Mouse (Mus musculus): ENCODE data around the gene Gm21294. TPM values are rescaled to one million over a fixed set of nuclear protein-coding genes. Genes with fewer than 3 reads are reported as not detected.
"Not testable (repeated sequence)": the region's sequence is repeated elsewhere in the genome, so short reads cannot be mapped to it uniquely, and the experiment has no call there.

Gm21294 gene
- polyA plus RNA-seq (2016; fragmentation: Nextera tagmentation; extraction: Ambion mirVana), result not detected in 2 replicates

DNA sequence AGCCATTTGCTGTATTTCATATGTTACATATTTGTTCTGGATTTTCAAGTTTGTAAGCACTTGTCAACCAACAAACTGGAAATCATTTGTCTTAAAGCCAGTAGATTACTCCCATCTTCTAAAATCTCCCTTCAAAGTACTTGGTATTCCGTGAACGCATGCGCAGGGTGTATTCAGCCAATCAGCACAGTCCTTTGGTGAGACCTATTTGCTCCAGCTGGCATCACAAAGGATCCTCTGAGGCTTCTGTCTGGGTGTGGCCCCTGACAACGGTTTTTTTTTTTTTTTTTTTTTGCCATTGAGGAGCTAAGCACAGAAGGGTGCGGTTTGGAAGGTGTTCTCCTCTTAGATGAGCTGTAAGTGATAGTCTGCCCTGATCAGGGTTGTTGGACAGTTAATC lies at the start of gene Gm21294:
Gene Gm21294 (plus strand): TSS at position 301 of the 400 bp plus-strand sequence.
- not testable (repeated sequence) for DNase-seq (ENCODE audit: low spot score); H3K4me1 ChIP-seq

DNA sequence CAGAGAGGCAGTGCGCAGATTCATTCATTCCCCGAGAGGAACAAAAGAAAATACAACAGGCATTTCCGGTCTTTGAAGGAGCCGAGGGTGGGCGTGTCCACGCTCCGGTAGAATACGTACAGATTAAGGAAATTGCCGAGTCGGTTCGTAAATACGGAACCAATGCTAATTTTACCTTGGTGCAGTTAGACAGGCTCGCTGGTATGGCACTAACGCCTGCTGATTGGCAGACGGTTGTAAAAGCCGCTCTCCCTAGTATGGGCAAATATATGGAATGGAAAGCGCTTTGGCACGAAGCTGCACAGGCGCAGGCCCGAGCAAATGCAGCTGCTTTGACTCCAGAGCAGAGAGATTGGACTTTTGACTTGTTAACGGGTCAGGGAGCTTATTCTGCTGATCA lies 73.6 kb downstream of the Gm21294 start:
- H3K4me3 ChIP-seq; H3K36me3 ChIP-seq; H3K27me3 ChIP-seq (ENCODE audit: low read depth, poor library complexity, severe bottlenecking); H3K27ac ChIP-seq; DNase-seq (ENCODE audit: low spot score); H3K9me3 ChIP-seq (replicated peaks); H3K4me1 ChIP-seq: not testable (repeated sequence)
- WGBS, result 93% methylated on average over 7 of the region's 21 CpGs

More for the DNA sequence above, at the start of gene Gm21294:
- not testable (repeated sequence) for H3K27me3 ChIP-seq (ENCODE audit: low read depth, poor library complexity, severe bottlenecking); H3K4me3 ChIP-seq; H3K27ac ChIP-seq; H3K9me3 ChIP-seq (replicated peaks); H3K36me3 ChIP-seq
- 100% methylated on average over 2 of the region's 5 CpGs for WGBS

Data from limb, embryonic 10.5 days (tissue).